Mouse (Mus musculus) E14TG2a.4 (cell line): ENCODE data around the gene Ifng.

Experiments
- H3K27me3 ChIP-seq: 2 replicates; pipeline ENCODE4 v1.6.1; 2014; ENCODE audit warnings: low read length, control low read depth; ENCODE audit not compliant: insufficient read depth
- H3K36me3 ChIP-seq: 2 replicates; pipeline ENCODE4 v1.6.1; 2014; ENCODE audit warnings: low read length, control low read depth; ENCODE audit not compliant: insufficient read depth
- H3K4me1 ChIP-seq: replicated peaks from 2 replicates; pipeline ENCODE4 v1.6.1; 2014; ENCODE audit warnings: low read depth, low read length, control low read depth
- H3K4me3 ChIP-seq: replicated peaks from 2 replicates; pipeline ENCODE4 v1.5.1; 2014; ENCODE audit warnings: mild to moderate bottlenecking, low read length
- H3K9me3 ChIP-seq: 2 replicates; pipeline ENCODE4 v1.6.1; 2014; ENCODE audit warnings: low read length, control low read depth
- CTCF ChIP-seq: conservative IDR thresholded peaks from 2 replicates; pipeline ENCODE4 v1.5.1; 2014; ENCODE audit warnings: low read length
- NANOG ChIP-seq: IDR thresholded peaks from 2 replicates; pipeline ENCODE4 v1.6.1; 2014; ENCODE audit warnings: borderline replicate concordance, low read length, mixed read lengths
- POU5F1 ChIP-seq: IDR thresholded peaks from 2 replicates; pipeline ENCODE4 v1.6.1; 2014; ENCODE audit warnings: low read length, borderline replicate concordance

Ifng gene

GRCm38 (mm10) chr10:118440742-118441240 lies at the start of gene Ifng:
Gene Ifng, plus strand, starts transcription at chr10:118441046.
- no peak for TF ChIP-seq CTCF
- no peak for TF ChIP-seq NANOG
- TF ChIP-seq POU5F1: no peak
- Histone ChIP-seq H3K36me3 (no peaks in the 10 kb centered on the region), H3K4me3 (no peak within 1 kb of the TSS), H3K9me3 (no peaks in the 10 kb centered on the region), H3K4me1 (peaks cover 5% of the 10 kb centered on the region), H3K27me3 (peaks cover 2% of the 10 kb centered on the region; the same call in 1 of the 2 replicates)

- no peak for TF ChIP-seq CTCF
- TF ChIP-seq POU5F1: no peak
- TF ChIP-seq NANOG: no peak
- Histone ChIP-seq H3K9me3 (no peaks in the 10 kb centered on the region), H3K27me3 (peaks cover 11% of the 10 kb centered on the region), H3K36me3 (no peaks in the 10 kb centered on the region), H3K4me3 (no peak overlapping the region), H3K4me1 (no peaks in the 10 kb centered on the region)
Measured at GRCm38 (mm10) chr10:118399917-118400316, 40.9 kb upstream of the Ifng start.

GRCm38 (mm10) chr10:118406463-118407221 lies 34.2 kb upstream of the Ifng start:
- Histone ChIP-seq H3K4me1 (no peaks in the 10 kb centered on the region), H3K4me3 (no peak overlapping the region), H3K9me3 (no peaks in the 10 kb centered on the region), H3K27me3 (0 out of 2 replicates have a peak, but pooled peaks cover 5% of the 10 kb centered on the region), H3K36me3 (no peaks in the 10 kb centered on the region)
- TF ChIP-seq CTCF (no peak), POU5F1 (no peak), NANOG (no peak)

DNA sequence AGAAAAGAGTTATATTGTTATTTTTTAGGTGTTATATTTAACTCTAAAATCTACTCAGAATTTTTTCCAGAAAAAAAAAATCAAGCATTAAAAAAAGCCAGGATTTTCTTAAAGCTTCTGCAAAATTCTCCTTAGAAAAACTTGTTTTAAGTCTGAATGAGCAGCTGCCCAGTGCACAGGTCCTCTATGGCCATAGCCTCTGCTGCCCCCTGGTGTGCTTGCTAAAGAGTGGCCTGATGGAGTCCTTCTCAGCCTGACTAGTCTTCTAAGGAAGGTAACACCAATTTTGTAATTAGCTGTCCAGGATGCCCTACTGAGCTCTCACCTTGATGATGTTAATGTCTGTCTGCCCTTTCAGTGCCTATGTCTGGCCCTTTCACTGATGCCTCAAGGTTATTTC lies 29.5 kb upstream of the Ifng start:
- no peak overlapping the region for H3K4me3 ChIP-seq
- no peaks in the 10 kb centered on the region for H3K4me1 ChIP-seq
- TF ChIP-seq CTCF: no peak; the same call in 1 of the 2 replicates
- TF ChIP-seq POU5F1: no peak
- TF ChIP-seq NANOG: no peak
- no peaks in the 10 kb centered on the region for H3K9me3 ChIP-seq
- no peaks in the 10 kb centered on the region for H3K36me3 ChIP-seq
- 0 out of 2 replicates have a peak, but pooled peaks cover 5% of the 10 kb centered on the region for H3K27me3 ChIP-seq

DNA sequence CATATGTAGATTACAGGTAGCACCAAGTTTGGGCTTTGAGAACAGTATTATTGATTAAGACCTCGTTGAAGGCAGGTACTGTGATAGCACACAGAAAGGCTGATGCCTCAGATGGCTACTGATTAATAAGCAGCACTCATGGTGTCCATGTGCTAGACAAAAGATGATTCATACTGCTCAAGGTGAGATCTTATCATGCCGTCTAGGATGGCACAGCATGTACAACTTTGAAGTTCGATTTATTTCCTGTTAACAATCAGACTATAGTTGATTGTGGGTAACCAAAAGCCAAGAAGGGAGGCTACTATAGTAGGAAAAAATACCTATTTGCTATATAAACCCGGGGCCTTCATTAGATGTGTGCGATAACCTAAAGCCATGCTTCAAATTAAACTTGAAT lies 28.1 kb upstream of the Ifng start:
- Histone ChIP-seq H3K9me3 (no peaks in the 10 kb centered on the region), H3K36me3 (no peaks in the 10 kb centered on the region), H3K4me3 (no peak overlapping the region), H3K27me3 (0 out of 2 replicates have a peak, but pooled peaks cover 5% of the 10 kb centered on the region), H3K4me1 (no peaks in the 10 kb centered on the region)
- no peak for TF ChIP-seq CTCF
- TF ChIP-seq POU5F1: no peak
- no peak for TF ChIP-seq NANOG

DNA sequence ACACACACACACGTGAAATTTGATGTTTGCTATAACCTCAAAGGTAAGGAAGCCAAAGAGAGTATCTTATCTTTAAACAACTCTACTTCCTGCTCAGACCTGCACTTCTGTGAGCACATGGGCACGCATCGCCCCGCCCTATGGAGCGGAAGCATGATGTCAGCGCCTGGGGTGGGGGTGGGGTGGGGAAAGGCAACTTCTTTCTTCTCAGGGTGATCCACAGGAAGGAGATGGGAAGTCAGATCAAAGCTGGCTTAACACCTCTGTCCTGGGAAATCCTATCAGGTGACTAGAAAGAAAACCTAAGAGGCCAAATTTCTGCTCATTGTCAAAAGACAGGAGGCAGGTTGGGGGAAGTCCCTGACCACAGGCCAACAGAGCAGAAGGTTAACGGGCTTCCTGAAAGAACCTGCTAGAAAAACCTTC lies 21.8 kb upstream of the Ifng start:
- Histone ChIP-seq H3K4me1 (no peaks in the 10 kb centered on the region), H3K4me3 (no peak overlapping the region), H3K36me3 (no peaks in the 10 kb centered on the region), H3K9me3 (no peaks in the 10 kb centered on the region), H3K27me3 (no peaks in the 10 kb centered on the region)
- no peak for TF ChIP-seq NANOG
- TF ChIP-seq POU5F1: no peak
- no peak for TF ChIP-seq CTCF

DNA sequence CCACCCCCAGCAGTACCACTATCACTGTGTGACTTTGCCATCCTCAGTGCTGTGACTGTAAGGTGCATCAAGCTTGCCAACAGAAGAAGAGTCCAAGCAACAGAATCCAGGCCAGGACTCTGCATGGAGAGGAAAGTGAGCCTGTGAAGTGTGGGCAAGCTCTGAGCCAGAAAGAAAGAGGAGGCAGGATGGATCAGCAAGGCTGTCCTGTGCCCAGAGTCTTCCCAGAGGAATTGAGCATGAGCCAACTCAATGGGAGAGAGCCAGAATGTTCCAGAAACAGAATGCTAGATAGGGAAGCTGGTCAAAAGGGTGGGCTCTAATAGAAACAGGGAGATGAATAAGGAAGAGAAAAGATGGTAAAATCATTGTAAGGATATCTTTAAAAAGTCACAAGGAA lies 19.9 kb upstream of the Ifng start:
- Histone ChIP-seq H3K4me3 (no peak overlapping the region), H3K36me3 (no peaks in the 10 kb centered on the region), H3K4me1 (no peaks in the 10 kb centered on the region), H3K27me3 (no peaks in the 10 kb centered on the region), H3K9me3 (no peaks in the 10 kb centered on the region)
- TF ChIP-seq NANOG (no peak), POU5F1 (no peak), CTCF (no peak)

- Histone ChIP-seq H3K9me3 (no peaks in the 10 kb centered on the region; the same call in 1 of the 2 replicates), H3K27me3 (peaks cover 6% of the 10 kb centered on the region; the same call in 1 of the 2 replicates), H3K4me3 (no peak overlapping the region), H3K4me1 (no peaks in the 10 kb centered on the region; the same call in 1 of the 2 replicates), H3K36me3 (no peaks in the 10 kb centered on the region)
- TF ChIP-seq CTCF (no peak), POU5F1 (no peak)
Measured at GRCm38 (mm10) chr10:118435501-118435900, 5.3 kb upstream of the Ifng start.
